Mouse (Mus musculus) heart, adult 11 months (tissue): ENCODE measurements around the gene Sec14l1.

Experiments
- DNase-seq: peaks from one replicate; pipeline ENCODE4 v3.0.0; 2022

Sec14l1 gene

DNA sequence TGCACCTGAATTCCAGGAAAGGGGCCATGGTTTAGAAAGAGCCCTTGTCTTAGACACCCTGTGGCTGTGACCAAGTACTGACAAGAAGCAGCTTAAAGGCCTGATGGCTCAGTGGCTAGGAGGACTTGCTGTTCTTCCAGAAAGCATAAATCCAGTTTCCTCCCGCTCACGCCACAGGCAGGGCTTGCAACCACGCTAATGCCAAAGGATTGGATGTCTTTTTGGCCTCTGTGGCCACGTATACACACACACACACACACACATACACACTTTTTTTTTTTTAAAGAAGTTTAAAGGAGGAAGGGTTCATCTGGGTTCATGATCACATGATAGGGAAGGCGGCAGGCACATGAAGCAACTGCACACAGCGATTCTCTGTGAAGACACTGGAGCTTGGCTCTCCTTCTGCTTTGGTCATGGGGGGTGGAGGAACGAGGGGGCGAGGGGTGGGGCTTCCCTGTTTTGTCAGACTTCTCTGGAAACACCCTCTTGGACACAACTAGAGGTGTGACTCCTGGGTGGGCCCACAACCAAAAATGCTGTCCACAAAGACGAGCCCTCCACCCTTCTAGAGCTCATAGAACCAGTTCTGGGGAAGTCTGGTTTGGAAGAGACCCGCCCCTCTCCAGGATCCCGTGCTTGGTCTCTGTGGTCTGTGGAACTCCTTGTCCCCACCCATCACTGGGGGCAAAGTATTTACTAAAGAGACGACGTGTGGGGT is 26.5 kb upstream of the Sec14l1 start:
- DNase-seq, result peak; percentile 95

DNA sequence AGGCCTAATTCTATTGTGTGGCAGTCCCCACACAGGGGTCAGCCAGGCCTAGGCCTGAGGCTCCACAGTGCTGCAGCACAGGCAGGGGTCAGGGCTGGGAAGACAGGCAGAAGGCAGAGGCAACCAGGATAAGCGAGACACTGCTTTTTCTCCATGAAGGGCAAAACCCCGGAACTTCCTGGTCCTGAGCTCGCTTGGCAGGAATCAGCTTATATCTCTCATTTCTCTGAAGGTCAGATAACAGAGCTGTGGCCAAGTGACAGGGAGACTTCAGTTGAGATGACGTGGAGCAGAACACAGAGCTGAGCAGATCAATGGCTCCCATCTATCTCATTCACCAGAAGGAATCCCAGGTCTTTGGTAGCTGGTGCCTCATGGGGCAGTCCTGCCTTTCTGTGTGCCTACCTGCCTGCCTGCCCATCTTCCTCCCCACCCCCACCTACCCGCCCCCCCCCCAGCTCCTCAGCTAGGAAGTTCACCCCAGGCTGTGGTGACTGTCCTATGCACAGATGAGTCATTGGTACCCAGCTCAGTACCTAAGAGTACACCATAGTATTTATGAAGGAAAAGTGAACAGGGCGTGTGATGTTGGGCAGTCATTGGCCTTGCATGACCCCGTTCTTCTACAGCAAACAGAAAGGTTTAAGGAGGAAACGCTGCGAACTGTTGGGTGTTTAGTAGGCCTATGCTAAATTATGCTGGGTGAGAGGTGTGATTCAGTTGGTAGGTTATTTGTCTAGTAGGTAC is 25.1 kb upstream of the Sec14l1 start:
- no peak for DNase-seq

DNA sequence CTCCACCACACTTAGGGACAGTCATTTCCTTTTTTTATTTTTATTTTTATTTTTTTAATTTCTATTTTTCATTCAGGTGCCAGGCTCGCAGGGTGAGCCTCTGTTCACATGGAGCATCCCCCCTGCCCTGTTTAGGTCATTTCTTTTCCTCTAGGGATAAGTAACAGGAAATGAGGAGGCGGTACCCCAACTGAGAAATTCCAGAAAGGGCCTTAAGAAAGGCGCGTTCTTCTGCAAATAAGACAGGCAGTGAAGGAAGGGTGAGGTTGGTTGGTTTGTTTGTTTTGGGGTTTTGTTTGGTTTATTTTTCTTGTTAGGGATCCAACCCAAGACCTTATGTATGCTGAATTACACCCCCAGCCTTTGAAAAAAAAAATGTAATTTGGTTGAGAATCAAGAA is 23.6 kb upstream of the Sec14l1 start:
- DNase-seq, result peak; percentile 94

DNA sequence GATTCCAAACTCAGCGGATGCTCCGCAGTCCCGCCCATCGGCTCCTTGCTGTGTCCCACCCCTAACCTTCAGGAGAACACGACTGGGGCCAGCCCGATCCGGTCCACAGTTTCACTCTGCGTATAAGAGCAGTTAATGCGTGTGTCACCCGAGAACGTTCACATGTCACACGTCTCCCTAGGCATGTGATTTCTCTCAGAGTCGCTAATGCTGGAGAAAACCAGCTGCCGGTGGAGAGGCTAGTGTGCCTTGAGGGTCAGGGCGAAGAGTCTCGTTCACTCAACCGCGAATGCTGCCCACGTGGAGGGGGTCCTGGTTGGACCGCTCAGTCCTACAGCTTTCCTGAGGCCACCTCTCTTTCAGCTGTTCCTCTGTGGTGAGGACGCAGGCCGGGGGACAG is 23.1 kb upstream of the Sec14l1 start:
- DNase-seq, result peak; percentile 99

DNA sequence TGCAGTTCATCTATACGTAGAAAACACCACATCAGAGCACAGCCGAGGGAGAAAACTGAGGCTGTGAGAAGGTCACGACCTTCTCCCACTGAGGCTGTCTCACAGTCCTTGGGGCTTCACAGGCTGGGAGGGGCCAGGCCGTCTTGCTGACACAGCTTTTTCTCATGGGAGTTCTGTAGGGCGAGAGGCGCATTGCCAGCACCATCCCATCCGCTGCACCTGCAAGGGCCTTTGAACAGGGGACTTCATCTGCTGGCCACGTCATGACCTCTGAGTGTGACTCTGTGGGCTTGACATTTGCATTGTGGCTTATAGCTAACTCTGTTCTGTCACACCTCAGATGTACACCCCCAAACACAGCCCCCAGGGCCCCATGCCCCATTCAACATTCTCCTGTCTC is 22.3 kb upstream of the Sec14l1 start:
- peak; percentile 97 for DNase-seq

DNA sequence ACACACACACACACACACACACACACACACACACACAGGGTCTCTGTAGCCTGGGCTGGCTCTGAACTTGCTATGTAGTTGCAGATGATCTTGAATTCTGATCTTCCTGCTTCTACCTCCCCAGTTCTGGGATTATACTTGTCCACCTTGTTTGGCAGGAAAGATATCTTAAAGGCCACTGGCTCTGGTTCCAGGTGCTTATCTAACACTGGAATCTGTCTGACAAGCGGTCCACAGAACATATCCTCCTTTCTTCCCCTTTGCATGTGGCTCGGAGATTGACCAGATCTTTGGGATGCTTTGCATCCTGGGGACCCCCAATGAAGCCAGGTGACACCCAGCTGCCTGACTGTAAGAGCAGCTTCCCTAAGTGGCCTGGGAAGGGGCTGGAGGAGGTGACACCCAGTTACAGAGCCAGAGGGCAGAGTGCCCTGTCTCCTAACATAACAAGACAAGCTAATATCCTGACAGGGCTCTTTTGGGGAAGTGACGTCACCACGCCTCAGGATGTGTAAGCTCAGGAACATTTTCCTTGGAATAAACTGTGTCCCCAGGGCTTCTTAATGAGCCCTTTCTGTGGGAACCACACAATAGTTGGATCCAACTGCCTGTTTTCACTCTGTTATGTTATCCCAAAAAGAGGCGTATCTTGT is 20.9 kb upstream of the Sec14l1 start:
- peak; percentile 99 for DNase-seq

DNA sequence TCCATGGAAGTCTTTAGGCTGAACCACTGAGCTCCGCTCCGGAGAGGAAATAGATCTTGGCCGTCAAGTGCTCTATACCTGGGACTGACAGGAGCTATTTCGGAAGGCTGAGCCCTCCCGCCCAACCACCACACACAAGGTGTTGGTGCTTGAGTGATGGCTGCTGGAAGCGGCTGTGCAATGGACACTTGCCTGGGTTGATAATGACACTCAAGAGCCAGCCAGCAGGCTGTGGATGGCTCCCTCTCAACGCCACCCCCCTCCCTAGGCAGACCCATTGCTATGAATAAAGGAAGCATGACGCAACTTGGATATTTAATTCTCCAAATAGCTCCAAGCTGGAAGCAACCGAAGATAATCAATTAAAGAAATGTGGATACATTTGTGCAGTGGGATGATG is 20.3 kb upstream of the Sec14l1 start:
- DNase-seq, result peak; percentile 97

DNA sequence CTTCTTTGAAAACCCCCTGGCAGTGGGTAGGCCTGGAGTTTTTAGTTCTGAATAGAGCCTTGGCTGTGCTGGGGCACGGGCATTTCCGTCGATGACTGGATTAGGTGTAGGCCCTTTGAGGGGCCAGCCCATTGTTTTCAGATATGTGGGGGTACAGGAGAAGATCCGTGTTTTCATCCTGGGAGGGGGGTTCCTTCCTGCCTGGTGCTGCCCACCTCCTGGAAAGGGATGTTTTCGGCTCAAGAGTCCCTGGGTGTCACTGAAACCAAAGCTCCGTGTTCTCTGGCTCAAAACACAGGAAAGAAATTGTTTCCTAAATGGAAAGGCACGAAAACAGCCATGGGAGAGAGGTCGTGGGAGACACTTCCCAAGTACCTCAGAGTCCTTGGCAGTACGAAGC is 17.9 kb upstream of the Sec14l1 start:
- DNase-seq, result peak; percentile 98

DNA sequence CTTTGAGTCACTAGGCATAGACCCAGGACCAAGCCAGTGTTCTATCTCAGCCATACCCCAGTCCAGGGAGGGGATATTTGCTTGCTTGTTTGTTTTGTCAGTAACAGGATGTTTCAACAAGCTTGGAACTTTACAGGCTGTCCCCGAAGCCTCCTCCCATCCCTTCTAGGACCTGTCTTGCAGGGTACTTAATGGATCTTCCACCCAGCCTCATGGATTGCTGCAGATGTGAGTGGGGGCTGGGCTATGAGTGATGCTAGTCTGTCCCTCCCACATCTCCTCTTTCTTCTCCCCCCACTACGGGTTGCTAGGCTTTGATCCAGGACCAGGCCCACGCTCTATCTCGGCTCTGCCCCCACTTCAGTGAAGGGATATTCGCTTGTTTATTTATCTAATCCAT is 16.8 kb upstream of the Sec14l1 start:
- peak; percentile 98 for DNase-seq

DNA sequence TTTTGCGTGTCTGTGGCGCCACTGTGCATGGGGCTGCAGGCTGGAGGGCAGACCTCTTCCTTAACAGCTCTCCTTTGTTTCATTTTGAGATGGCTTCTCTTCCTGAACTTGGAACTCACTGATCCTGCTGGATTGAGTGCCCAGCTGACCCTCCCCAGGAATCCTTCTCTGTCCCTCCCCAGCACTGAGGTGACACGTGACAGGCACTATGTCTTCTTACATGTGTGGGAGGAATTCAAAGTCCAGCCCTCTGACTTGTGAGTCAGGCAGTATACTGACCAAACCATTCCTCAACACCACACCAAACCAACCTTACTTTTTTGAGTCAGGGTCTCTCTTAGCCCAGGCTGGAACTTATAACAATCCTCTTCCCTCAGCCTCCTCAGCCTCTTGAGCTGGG is 16.2 kb upstream of the Sec14l1 start:
- DNase-seq, result no peak

DNA sequence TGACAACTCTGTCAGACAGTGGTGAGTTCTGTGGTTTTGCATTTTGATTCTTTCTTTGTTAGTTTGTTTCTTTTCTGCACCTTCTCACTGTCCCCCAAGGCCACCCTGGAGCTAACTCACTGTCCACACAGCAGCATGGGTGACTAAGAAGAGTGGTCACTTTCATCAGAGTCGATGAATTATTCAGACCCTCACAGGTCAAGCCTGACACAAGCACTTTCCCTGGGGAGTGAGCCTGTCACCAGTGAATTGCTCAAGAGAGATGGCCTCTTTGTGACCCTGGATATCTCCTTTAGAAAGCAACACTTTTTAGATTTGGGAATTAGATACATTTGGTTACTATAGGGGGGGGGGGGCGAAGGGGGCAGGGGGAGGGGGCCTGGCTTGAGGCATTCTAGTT is 15.6 kb upstream of the Sec14l1 start:
- no peak for DNase-seq

DNA sequence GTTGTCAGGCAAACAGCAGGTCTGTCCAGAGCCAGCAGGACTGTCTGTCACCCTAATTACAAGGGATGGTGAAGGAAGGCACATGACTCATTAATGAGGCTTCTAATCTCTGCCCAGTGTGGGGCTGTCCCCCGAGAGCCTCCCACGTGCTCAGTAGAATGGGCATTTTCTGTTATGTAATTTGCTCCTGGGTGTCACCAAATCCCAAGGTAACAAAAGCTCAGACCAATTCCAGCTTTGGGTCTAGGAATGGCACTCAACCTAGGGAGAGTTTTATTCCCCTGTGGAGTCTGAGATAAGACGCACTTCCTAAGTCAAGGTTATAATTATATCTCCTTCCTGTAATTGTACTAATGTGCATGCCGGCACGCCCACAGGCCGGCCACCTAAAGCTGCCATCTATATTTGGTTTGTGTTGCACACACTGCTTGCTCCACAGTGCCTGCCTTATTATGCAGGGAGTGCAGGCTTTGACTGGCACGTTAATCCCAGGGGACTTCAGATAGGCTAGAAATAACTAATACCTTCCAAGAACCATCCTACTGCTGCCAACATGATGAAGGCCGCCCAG is 13.5 kb upstream of the Sec14l1 start:
- peak; percentile 99 for DNase-seq

DNA sequence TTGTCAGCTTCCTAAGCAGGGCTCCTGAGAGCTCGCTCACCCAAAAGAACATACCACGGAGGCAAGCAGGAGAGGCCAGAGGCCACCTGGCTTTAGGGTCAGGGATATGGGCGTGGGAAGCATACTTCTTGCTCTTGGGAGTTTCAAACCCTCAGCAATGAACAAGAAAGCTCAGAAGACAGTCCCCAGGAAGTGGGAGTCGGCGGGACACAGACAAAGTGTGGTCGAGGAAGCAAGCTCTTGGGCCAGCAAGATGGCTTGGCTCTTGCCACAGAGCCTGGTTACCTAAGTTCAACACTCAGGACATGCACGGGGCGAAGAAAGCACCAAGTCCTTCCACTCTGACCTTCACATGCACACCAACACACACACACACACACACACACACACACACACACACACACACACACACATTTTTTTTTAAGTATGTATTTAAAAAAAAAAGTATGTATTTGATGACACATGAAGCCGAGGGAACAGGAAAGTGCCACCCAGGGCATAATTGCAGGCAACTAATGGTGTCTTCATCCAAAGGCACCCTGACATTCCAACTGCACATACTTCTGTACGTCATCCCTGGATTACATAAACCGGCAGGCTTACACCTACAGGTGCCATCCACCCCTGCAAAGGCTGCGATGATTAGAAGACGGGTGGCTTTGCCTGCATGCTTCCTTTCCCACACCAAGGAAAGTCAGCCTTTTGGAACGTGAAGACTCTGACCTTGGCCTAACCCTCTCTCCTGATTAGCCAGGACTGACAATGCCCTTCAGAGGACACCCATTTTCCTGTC is 12.8 kb upstream of the Sec14l1 start:
- no peak for DNase-seq

DNA sequence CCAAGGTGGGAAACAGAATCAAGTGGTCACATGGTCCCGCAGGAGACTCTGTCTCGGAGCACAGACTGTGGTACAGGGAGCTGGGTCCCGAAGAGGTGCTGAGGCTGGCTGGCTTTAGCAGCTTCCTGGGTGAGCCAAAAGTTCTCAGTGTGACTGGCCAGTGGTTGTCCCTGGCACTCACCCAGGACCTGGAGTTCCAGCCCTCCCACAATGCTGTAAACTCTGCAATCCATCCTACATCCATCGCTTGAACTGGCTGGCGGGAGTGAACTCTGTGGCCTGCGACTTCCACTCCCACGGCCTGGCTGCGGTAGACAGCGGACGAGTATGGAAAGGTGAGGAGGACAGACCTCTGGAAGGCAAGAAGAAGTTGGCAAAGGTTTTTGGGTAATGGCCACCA is 11.4 kb upstream of the Sec14l1 start:
- peak; percentile 98 for DNase-seq

DNA sequence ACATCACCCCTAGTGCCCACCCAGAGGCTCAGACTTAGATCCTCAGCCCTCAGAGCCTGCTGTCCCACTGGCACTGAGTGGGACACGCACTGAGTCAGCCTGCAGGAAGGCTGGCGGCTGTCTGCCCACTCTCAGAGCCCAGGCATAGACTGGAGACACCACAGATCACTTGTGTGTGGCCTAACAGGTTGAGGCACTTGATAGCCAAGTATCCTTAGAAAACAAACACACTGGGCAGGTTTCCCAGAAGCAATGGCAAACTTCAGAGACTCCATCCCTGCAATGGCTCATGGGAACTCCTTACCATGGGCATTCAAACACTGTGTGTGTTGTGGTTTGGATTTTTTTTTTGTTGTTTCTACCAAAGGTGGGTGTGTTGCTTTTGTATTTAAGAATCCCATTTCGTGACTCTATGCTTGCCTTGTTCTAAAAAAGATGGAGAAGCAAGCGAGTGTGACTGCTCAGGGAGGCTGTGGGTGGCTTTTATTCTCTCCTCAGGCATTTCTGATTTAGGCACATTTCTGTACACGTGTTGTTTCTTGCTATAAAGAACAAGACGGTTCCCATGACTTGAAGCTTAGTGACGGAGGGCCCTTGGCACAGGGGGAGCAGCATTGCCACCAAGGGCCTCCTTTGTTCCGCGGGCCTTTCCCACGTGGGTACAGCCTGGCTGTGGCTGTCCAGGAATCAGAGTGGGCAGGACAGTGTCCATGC is 10.8 kb upstream of the Sec14l1 start:
- DNase-seq, result no peak

DNA sequence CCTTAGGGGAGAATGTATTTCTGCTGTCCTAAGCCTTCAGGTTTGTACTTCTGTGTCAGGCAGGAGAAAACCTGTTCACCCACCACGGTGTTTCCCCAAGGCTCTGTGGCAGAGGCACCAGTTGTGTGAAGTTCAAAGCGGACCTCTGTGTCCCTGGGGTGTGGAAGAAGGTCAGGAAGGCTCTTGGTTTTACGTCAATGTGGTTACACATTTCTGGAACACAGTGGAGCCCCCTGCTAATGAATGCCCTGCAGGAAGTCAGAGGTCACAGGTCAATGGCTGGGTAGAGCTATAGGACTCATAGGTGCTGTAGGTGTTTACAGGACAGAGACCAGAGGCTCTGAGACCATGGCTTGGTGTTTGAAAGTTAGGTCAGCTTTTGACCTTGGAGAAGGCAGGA is 9.7 kb upstream of the Sec14l1 start:
- no peak for DNase-seq

DNA sequence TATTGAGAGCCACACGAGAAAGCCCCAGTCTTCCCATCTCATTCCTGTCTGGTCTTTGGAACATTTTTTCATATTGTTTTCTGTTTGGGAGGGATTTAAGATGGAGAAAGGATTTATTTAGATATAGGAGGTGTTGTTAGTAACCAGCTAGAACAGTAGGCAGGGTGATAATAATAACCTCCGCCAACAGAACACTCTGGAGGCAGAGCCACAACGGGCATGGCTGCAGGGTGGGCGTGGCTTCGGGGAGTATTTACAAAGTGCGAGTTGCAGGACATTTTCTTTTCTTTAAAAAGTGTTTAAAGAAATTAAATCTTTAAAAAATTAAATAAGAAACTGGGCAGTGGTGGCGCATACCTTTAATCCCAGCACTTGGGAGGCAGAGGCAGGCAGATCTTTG is 9.1 kb upstream of the Sec14l1 start:
- no peak for DNase-seq

DNA sequence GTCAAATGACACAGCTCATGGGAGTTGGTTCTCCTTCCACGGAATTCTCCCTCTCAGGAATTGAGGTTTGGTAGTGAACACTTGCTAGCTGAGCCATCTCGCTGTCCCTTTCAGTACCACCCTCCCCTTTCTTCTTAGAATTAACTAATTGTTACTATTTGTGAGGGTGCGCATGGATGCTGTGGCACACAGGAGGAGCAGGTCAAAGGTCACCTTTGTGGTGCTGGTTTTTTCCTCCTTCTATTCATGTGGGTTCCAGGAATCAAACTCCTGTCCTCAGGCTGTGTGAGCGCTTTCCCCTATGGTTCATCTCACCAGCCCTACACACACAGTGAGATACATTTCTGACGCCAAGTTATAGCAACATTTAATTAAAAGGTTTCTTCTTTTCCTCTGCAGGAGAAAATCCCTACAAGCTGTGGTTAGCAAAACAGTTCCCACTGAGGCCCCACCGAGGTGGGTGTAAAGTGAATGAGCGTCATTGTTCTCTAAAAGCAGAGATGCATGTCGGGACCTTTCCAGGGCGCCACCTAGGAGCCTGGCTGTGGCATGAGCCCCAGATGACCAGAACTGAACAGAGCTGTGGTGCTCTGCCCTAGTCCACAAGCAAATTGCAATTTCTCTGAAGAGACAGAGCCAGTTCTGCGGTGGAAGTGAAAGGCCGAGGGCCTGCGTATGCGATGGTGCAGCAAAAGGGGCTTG is 8.2 kb upstream of the Sec14l1 start:
- no peak for DNase-seq

DNA sequence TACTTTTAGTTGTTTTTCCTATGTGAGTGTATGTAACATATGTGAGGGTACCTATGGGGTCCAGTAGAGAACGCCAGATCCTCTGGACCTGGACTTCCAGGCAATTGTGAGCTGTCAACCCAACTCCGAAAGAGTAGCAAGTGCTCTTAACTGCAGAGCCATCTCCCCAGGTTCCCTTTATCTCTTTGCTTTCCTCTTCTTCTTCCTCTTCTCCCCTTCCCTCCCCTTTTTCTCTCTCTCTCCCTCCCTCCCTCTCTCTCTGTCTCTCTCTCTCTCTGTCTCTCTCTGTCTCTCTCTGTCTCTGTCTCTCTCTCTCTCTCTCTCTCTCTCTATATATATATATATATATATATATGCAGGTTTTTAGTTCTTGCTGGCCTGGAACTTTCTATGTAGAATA is 7.1 kb upstream of the Sec14l1 start:
- no peak for DNase-seq

DNA sequence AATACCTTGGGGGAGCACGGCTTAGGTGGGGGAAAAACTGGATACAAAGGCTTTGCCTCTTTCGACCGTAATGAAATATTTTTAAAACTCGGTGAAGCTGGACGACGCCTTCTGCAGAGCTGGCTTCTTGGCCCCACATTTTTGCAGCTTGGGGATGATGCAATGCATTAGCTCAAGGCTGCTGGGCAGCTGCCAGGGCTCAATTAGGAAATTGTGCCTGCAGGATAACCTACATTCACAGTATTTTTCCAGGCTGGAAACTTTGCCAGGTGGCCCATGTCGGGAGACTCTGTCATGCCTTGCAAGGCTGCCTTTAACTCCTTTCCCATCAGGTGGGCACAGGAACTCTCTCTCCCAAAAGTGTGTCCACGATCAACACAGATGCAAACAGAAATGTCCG is 6.4 kb upstream of the Sec14l1 start:
- DNase-seq, result peak; percentile 98

DNA sequence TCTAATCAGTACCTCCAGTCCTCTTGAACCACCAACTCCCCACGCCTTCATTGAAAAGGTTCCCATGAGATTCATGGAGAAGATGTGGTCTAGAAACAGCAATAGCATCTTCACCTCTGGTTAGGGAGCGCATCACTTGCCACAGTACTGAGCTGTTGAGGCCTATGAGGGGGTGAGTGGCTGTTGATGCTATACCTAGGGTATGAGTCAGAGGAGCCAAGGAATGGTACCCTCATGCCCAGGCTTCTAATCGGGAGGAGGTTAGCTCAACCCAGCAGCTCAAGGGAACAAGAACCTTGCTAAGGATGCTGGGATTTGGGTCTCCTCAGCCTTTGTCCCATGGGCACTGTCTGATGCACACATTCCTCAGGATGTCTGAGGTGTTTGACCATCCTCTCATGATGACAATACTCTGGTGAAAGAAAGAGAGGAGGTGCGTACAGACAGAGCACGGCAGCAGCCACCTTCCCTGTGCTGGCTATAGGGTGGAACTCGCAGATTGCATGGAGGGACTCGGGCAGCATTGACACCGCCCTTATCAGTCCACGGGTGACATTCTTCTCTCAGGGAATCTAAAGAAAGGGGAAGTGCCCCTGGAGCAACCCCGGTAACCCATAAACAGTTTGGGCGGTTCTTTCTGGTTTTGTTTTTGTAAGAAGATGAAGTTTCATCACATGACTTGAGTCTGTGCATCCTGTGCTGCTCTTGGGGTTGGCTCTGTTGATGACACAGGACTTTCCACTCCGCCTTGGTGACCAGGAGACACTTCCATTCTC is 5.6 kb upstream of the Sec14l1 start:
- DNase-seq, result peak; percentile 95
